Mouse (Mus musculus): ENCODE results near the gene Uhrf2. TPM values are rescaled to one million over a fixed set of nuclear protein-coding genes. Genes with fewer than 3 reads are reported as not detected.

Gene Uhrf2
- polyA plus RNA-seq, 2 experiments from 2014 or later, result 32.2 to 45.3 TPM

GRCm38 (mm10) chr19:30125670-30126059, 95.4 kb downstream of the Uhrf2 start:
- ATAC-seq, result no peak

- ATAC-seq, result no peak
Measured at GRCm38 (mm10) chr19:30128177-30128576, 97.9 kb downstream of the Uhrf2 start.

GRCm38 (mm10) chr19:30136308-30136707, 106.0 kb downstream of the Uhrf2 start:
- ATAC-seq, result no peak

Other genes with a start within 250 kb of the Uhrf2 start
- gene 9930021J03Rik, start 224.5 kb upstream of the Uhrf2 start, polyA plus RNA-seq (2017; shearing (Covaris generic)), result 1 to 10 TPM; 6.5 to 7.5 TPM
- 1 to 10 TPM; 8.4 to 8.7 TPM for gene Ranbp6, start 217.5 kb upstream of the Uhrf2 start, polyA plus RNA-seq (2017; shearing (Covaris generic))
- gene Il33, start 105.4 kb upstream of the Uhrf2 start, polyA plus RNA-seq (2017; shearing (Covaris generic)), result not detected
- not detected for gene Trpd52l3, start 26.7 kb upstream of the Uhrf2 start, polyA plus RNA-seq (2017; shearing (Covaris generic))
- under 1 TPM; 0.15 to 0.23 TPM for gene Gldc, start 144.9 kb downstream of the Uhrf2 start, polyA plus RNA-seq (2017; shearing (Covaris generic))
- gene Mbl2, start 202.4 kb downstream of the Uhrf2 start, polyA plus RNA-seq (2017; shearing (Covaris generic)), result not detected

Data from activated CD4-positive, CD25-positive, alpha-beta regulatory T cell, adult 4 months (primary cell).